In the genomic region with DNA sequence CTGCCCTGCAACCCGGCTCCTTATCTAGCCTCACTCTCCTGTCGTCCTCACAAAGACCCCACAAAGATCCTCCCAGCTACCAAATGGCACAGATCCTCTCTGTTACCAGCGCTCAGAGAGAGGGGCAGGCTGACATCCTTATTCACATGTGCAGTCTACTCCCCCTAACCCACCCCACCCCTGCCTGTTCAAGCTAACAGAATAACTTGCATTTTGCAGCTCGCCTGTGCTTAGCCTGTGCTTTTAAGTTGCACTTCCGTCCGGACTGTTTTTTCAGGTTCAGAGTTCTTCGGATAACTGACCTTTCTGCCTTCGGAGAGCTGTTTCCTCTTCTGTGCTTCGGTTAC, we compare ENCODE assay signal across 8 mouse cellular contexts. TPM values are rescaled to one million over a fixed set of nuclear protein-coding genes. Genes with fewer than 3 reads are reported as not detected.
A peak's percentile ranks its signal among the peaks of the same experiment; 100 is the strongest.
DNase-seq lines count a peak whose midpoint lies in the region; ATAC-seq and TF ChIP-seq lines count a peak whose summit lies in the region.

No protein-coding gene starts in this region.

- no peak for TF ChIP-seq CTCF in ES-Bruce4 (IDR thresholded peaks at IDR 0.05; ENCODE audit: low read depth, low read length)
- TF ChIP-seq CTCF in forebrain, postnatal 0 days (IDR thresholded peaks at IDR 0.05; ENCODE audit: low read depth) = no peak

- peak overlapping the region; percentile 63 for H3K4me2 ChIP-seq in heart, embryonic 11.5 days
- H3K4me2 ChIP-seq in forebrain, postnatal 0 days (ENCODE audit: low read depth) = peak overlapping the region; percentile 82
- H3K4me2 ChIP-seq in liver, embryonic 16.5 days (ENCODE audit: low read depth, low read length) = peak overlapping the region; percentile 63

- H3K4me3 ChIP-seq in heart, embryonic 11.5 days (ENCODE audit: low read depth, low read length) = peak overlapping the region; percentile 41
- H3K4me3 ChIP-seq in ES-Bruce4 (ENCODE audit: low read depth, low read length) = peak overlapping the region; percentile 70
- H3K4me3 ChIP-seq in forebrain, postnatal 0 days (ENCODE audit: low read depth, low read length) = peak overlapping the region; percentile 55
- H3K4me3 ChIP-seq in liver, embryonic 16.5 days (ENCODE audit: low read depth, low read length) = peak overlapping the region; percentile 47

- H3K9ac ChIP-seq in heart, embryonic 11.5 days (ENCODE audit: low read depth, low read length) = peak overlapping the region; percentile 39; the same call in 1 of the 2 replicates
- H3K9ac ChIP-seq in ES-Bruce4 (ENCODE audit: low read depth, poor library complexity, severe bottlenecking) = no peak overlapping the region
- peak overlapping the region; percentile 49 for H3K9ac ChIP-seq in forebrain, postnatal 0 days
- H3K9ac ChIP-seq in liver, embryonic 16.5 days (ENCODE audit: low read depth, low read length) = no peak overlapping the region; the same call in 1 of the 2 replicates

- no peak for TF ChIP-seq POLR2A in ES-Bruce4 (IDR thresholded peaks at IDR 0.05; ENCODE audit: insufficient read depth, low read length)

- WGBS in heart, embryonic 11.5 days (ENCODE audit: insufficient replicate concordance) = 1% methylated on average over 9 of the region's 9 CpGs
- 0% methylated on average over 9 of the region's 9 CpGs for WGBS in forebrain, postnatal 0 days
- 0% methylated on average over 9 of the region's 9 CpGs for WGBS in liver, embryonic 16.5 days (ENCODE audit: insufficient replicate concordance)

- no peaks in the 10 kb centered on the region for H3K27me3 ChIP-seq in heart, embryonic 11.5 days (ENCODE audit: control insufficient read depth, insufficient read depth, low read length)
- H3K27me3 ChIP-seq in ES-Bruce4 (ENCODE audit: control insufficient read depth, insufficient read depth, low read length, poor library complexity, severe bottlenecking) = peaks cover 2% of the 10 kb centered on the region; the same call in 1 of the 2 replicates
- no peaks in the 10 kb centered on the region for H3K27me3 ChIP-seq in forebrain, postnatal 0 days (ENCODE audit: insufficient read depth, low read length)
- H3K27me3 ChIP-seq in liver, embryonic 16.5 days (ENCODE audit: control insufficient read depth, insufficient read depth, low read depth, low read length) = no peaks in the 10 kb centered on the region

- TF ChIP-seq EP300 in ES-Bruce4 (IDR thresholded peaks at IDR 0.05; ENCODE audit: insufficient read depth, low read depth, low read length) = no peak

- DNase-seq in heart, adult 9 months (ENCODE audit: low spot score in 2 of 2) = no peak
- DNase-seq in forebrain, postnatal 0 days = no peak
- no peak for DNase-seq in left cerebral cortex, postnatal 4 days
- DNase-seq in right cerebral cortex, adult 2 months (ENCODE audit: low spot score in 2 of 2) = no peak
- no peak for DNase-seq in layer of hippocampus, adult 11-12 months (ENCODE audit: low spot score)

- no peak; the same call in 1 of the 2 replicates for ATAC-seq in heart, embryonic 11.5 days (replicated peaks; ENCODE audit: insufficient number of reproducible peaks, low FRiP score, low TSS enrichment)
- peak; percentile 77 for ATAC-seq in forebrain, postnatal 0 days
- ATAC-seq in liver, embryonic 16.5 days (ENCODE audit: low read depth) = 0 out of 2 replicates have a peak, but pooled peaks have one; percentile 2

- no peaks in the 10 kb centered on the region for H3K4me1 ChIP-seq in heart, embryonic 11.5 days (ENCODE audit: control insufficient read depth, insufficient read depth, low read length)
- H3K4me1 ChIP-seq in ES-Bruce4 (ENCODE audit: control insufficient read depth, insufficient read depth, low read length) = peaks cover 2% of the 10 kb centered on the region
- H3K4me1 ChIP-seq in forebrain, postnatal 0 days (ENCODE audit: insufficient read depth) = no peaks in the 10 kb centered on the region
- peaks cover 9% of the 10 kb centered on the region for H3K4me1 ChIP-seq in liver, embryonic 16.5 days (ENCODE audit: control insufficient read depth, low read depth, low read length)

- no peaks in the 10 kb centered on the region for H3K9me3 ChIP-seq in heart, embryonic 11.5 days (replicated peaks; ENCODE audit: control insufficient read depth, low read length)
- no peaks in the 10 kb centered on the region for H3K9me3 ChIP-seq in ES-Bruce4 (replicated peaks; ENCODE audit: control insufficient read depth, insufficient read depth, low read length, poor library complexity, severe bottlenecking)
- H3K9me3 ChIP-seq in forebrain, postnatal 0 days (ENCODE audit: low read length) = no peaks in the 10 kb centered on the region
- H3K9me3 ChIP-seq in liver, embryonic 16.5 days (replicated peaks; ENCODE audit: control insufficient read depth, low read length) = no peaks in the 10 kb centered on the region

- no peaks in the 10 kb centered on the region for H3K36me3 ChIP-seq in heart, embryonic 11.5 days (ENCODE audit: control insufficient read depth, insufficient read depth, low read length)
- no peaks in the 10 kb centered on the region for H3K36me3 ChIP-seq in ES-Bruce4 (ENCODE audit: control insufficient read depth, insufficient read depth, low read length, poor library complexity, severe bottlenecking)
- no peaks in the 10 kb centered on the region for H3K36me3 ChIP-seq in forebrain, postnatal 0 days (ENCODE audit: insufficient read depth)
- no peaks in the 10 kb centered on the region for H3K36me3 ChIP-seq in liver, embryonic 16.5 days (ENCODE audit: control insufficient read depth, insufficient read depth)

- intact Hi-C loops in left cerebral cortex, postnatal 4 days (cut with DNase I) = loop anchor here (10.0 kb wide), 1 partner anchor 489 kb away; no protein-coding TSS in a partner anchor

- H3K27ac ChIP-seq in heart, embryonic 11.5 days (ENCODE audit: low read depth, low read length) = no peak overlapping the region
- no peak overlapping the region for H3K27ac ChIP-seq in ES-Bruce4 (ENCODE audit: insufficient read depth, low read length)
- no peak overlapping the region for H3K27ac ChIP-seq in forebrain, postnatal 0 days (ENCODE audit: low read depth, low read length)
- no peak overlapping the region for H3K27ac ChIP-seq in liver, embryonic 16.5 days (ENCODE audit: low read length)

RNA-seq across cellular contexts. Expression of a gene that starts 0.5 kb away (rescaled TPM):
- 1.1 and 1.8 TPM in 2 replicates for polyA plus RNA-seq in heart, embryonic 11.5 days (2014; fragmentation: Nextera tagmentation; extraction: Ambion mirVana)
- polyA plus RNA-seq in ES-Bruce4 (2011; ENCODE audit: insufficient read depth, insufficient read length, low read depth, missing spikeins) = 4.7 and 5.4 TPM in 2 replicates
- 0.62 and 1.3 TPM in 2 replicates for total RNA-seq in forebrain, postnatal 0 days (2014; rRNA removed)
- 0.29 and 0.39 TPM in 2 replicates for polyA plus RNA-seq in forebrain, postnatal 0 days (2015; fragmentation: Nextera tagmentation; extraction: Ambion mirVana)
- 0.09 and 0.14 TPM in 2 replicates for polyA plus RNA-seq in liver, embryonic 16.5 days (2015; fragmentation: Nextera tagmentation; extraction: Ambion mirVana)
- under 1 TPM; 0.52 to 0.64 TPM for total RNA-seq in left cerebral cortex, postnatal 4 days (2021)

RNA-seq across cellular contexts. Expression of a gene that starts 7.7 kb away (rescaled TPM):
- 13.4 and 14.9 TPM in 2 replicates for polyA plus RNA-seq in heart, embryonic 11.5 days (2014; fragmentation: Nextera tagmentation; extraction: Ambion mirVana)
- 49.1 and 54.2 TPM in 2 replicates for polyA plus RNA-seq in ES-Bruce4 (2011; ENCODE audit: insufficient read depth, insufficient read length, low read depth, missing spikeins)
- 2.6 and 5.8 TPM in 2 replicates for total RNA-seq in forebrain, postnatal 0 days (2014; rRNA removed)
- polyA plus RNA-seq in forebrain, postnatal 0 days (2015; fragmentation: Nextera tagmentation; extraction: Ambion mirVana) = 0.24 and 0.91 TPM in 2 replicates
- 0.31 and 0.41 TPM in 2 replicates for polyA plus RNA-seq in liver, embryonic 16.5 days (2015; fragmentation: Nextera tagmentation; extraction: Ambion mirVana)
- 1 to 10 TPM; 3.2 to 4.9 TPM for total RNA-seq in left cerebral cortex, postnatal 4 days (2021)

Comparison
In these comparisons a context has a peak if more than half of its experiments do, and no peak if none do; other contexts are left out.
1. H3K9ac ChIP-seq: peak in heart, embryonic 11.5 days (single experiment) and forebrain, postnatal 0 days (single experiment); none in ES-Bruce4 (single experiment) and liver, embryonic 16.5 days (single experiment).
2. Peak in every context shown above with its lines, with median percentiles within 50 percentile points of each other: H3K4me2 ChIP-seq and H3K4me3 ChIP-seq.